Mouse (Mus musculus) midbrain, embryonic 16.5 days (tissue): Measurements from ENCODE around the gene Stk33. TPM values are rescaled to one million over a fixed set of nuclear protein-coding genes. Genes with fewer than 3 reads are reported as not detected.

Source experiments
- ATAC-seq: fragments of 200-750 bp; cut with Nextera tagmentation; 2 replicates; pipeline ENCODE4 v1.8.0; 2017; ENCODE audit warnings: moderate TSS enrichment
- H3K27ac ChIP-seq: fragments of 300-500 bp; sonication (generic); 2 replicates; pipeline ENCODE4 v1.5.1; 2014; ENCODE audit warnings: mild to moderate bottlenecking, low read length, mixed read lengths
- H3K27me3 ChIP-seq: fragments of 300-500 bp; sonication (generic); 2 replicates; pipeline ENCODE4 v1.6.1; 2014; ENCODE audit warnings: low read depth, low read length, mixed read lengths; ENCODE audit not compliant: control insufficient read depth, insufficient read depth
- H3K36me3 ChIP-seq: fragments of 300-500 bp; sonication (generic); 2 replicates; pipeline ENCODE4 v1.6.1; 2014; ENCODE audit warnings: mild to moderate bottlenecking, low read length, moderate library complexity, mixed read lengths; ENCODE audit not compliant: control insufficient read depth, insufficient read depth
- H3K4me1 ChIP-seq: fragments of 300-500 bp; sonication (generic); 2 replicates; pipeline ENCODE4 v1.6.1; 2014; ENCODE audit warnings: mild to moderate bottlenecking, low read length, mixed read lengths; ENCODE audit not compliant: control insufficient read depth, insufficient read depth
- H3K4me2 ChIP-seq: fragments of 300-500 bp; sonication (generic); 2 replicates; pipeline ENCODE4 v1.6.1; 2014; ENCODE audit warnings: mild to moderate bottlenecking, low read length, mixed read lengths
- H3K4me3 ChIP-seq: fragments of 300-500 bp; sonication (generic); 2 replicates; pipeline ENCODE4 v1.5.1; 2014; ENCODE audit warnings: low read depth, mild to moderate bottlenecking, low read length, moderate library complexity, mixed read lengths
- H3K9ac ChIP-seq: fragments of 300-500 bp; sonication (generic); 2 replicates; pipeline ENCODE4 v1.6.1; 2014; ENCODE audit warnings: low read depth, low read length, mixed read lengths
- H3K9me3 ChIP-seq: fragments of 300-500 bp; sonication (generic); replicated peaks from 2 replicates; pipeline ENCODE4 v1.6.1; 2014; ENCODE audit warnings: mild to moderate bottlenecking, low read length, mixed read lengths; ENCODE audit not compliant: control insufficient read depth, poor library complexity, severe bottlenecking
- WGBS: fragments of 180-500 bp; shearing (Covaris S2); extraction: QIAGEN DNeasy Blood & Tissue Kit; methylation state at CpG from one replicate; pipeline ENCODE4 v1.1.7; 2014; 5-methylcytosine and 5-hydroxymethylcytosine counted together
- polyA plus RNA-seq: library from polyadenylated mRNA; unstranded; fragments of >200 nt; fragmentation: Nextera tagmentation; extraction: Ambion mirVana; gene quantifications from 2 replicates; pipeline ENCODE4 v1.2.1, GENCODE M21; 2015

Stk33 gene
- polyA plus RNA-seq, 1 experiment from 2014 or later, result 10.1 TPM

DNA sequence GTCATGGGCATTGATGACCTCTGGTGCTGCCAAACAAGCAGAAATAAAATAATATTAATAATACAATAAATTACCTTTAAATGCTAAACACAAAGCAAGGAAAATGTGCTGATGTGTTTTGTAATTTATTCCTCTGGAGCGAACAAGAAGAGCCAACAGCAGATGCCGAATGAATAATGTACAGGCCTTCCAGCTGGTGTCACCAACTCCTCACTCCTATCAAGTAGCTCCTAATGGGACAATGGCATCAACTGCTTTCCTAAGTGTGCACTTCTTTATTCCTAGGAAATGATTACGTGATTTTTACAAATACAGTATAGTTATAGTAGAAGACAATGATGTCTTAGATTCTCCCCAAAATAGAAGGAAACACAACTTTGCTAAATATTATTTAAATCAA is 113.2 kb downstream of the Stk33 start:
- Histone ChIP-seq H3K9ac (no peak overlapping the region), H3K27ac (no peak overlapping the region), H3K4me3 (no peak overlapping the region), H3K36me3 (no peaks in the 10 kb centered on the region), H3K4me1 (0 out of 2 replicates have a peak, but pooled peaks cover 2% of the 10 kb centered on the region), H3K27me3 (no peaks in the 10 kb centered on the region), H3K4me2 (no peak overlapping the region), H3K9me3 (no peaks in the 10 kb centered on the region)
- 54% methylated on average over 3 of the region's 3 CpGs for WGBS
- no peak for ATAC-seq

DNA sequence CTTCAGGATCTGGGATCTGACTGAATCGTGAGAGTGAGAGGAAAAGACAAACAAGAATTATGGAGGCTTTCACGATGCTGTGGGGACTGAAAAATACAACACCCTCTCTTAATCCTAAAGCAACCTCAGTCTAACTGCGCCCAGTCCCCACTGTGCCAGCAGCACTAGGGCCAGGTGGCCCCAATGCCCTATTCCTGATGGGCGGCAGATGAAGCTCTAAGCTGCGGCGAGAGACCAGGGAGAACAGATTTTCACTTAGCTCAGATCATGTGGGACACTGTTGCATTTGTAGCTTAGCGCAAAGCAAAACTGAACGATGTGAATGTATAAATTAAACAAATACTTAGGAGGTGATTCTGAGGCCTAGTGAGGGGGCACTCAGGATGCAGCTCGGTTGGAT is 113.7 kb downstream of the Stk33 start:
- no peak overlapping the region for H3K27ac ChIP-seq
- H3K4me2 ChIP-seq, result no peak overlapping the region
- no peak for ATAC-seq
- H3K4me1 ChIP-seq, result 0 out of 2 replicates have a peak, but pooled peaks cover 2% of the 10 kb centered on the region
- no peaks in the 10 kb centered on the region for H3K27me3 ChIP-seq
- no peaks in the 10 kb centered on the region for H3K9me3 ChIP-seq
- WGBS, result 56% methylated on average over 9 of the region's 9 CpGs
- H3K9ac ChIP-seq, result no peak overlapping the region
- no peaks in the 10 kb centered on the region for H3K36me3 ChIP-seq
- H3K4me3 ChIP-seq, result no peak overlapping the region

GRCm38 (mm10) chr7:109309506-109309905 is 129.4 kb downstream of the Stk33 start:
- WGBS, result 81% methylated on average over 2 of the region's 2 CpGs
- no peaks in the 10 kb centered on the region for H3K27me3 ChIP-seq
- H3K4me2 ChIP-seq, result no peak overlapping the region
- no peak overlapping the region for H3K27ac ChIP-seq
- H3K4me1 ChIP-seq, result no peaks in the 10 kb centered on the region
- H3K9ac ChIP-seq, result no peak overlapping the region
- no peaks in the 10 kb centered on the region for H3K9me3 ChIP-seq
- no peaks in the 10 kb centered on the region for H3K36me3 ChIP-seq
- H3K4me3 ChIP-seq, result no peak overlapping the region
- ATAC-seq, result no peak

GRCm38 (mm10) chr7:109295807-109296206 is 143.1 kb downstream of the Stk33 start:
- Histone ChIP-seq H3K4me2 (no peak overlapping the region), H3K27ac (no peak overlapping the region), H3K4me3 (no peak overlapping the region), H3K9me3 (no peaks in the 10 kb centered on the region), H3K4me1 (no peaks in the 10 kb centered on the region), H3K9ac (no peak overlapping the region), H3K27me3 (no peaks in the 10 kb centered on the region), H3K36me3 (no peaks in the 10 kb centered on the region)
- no peak for ATAC-seq
- 93% methylated on average over 3 of the region's 3 CpGs for WGBS

DNA sequence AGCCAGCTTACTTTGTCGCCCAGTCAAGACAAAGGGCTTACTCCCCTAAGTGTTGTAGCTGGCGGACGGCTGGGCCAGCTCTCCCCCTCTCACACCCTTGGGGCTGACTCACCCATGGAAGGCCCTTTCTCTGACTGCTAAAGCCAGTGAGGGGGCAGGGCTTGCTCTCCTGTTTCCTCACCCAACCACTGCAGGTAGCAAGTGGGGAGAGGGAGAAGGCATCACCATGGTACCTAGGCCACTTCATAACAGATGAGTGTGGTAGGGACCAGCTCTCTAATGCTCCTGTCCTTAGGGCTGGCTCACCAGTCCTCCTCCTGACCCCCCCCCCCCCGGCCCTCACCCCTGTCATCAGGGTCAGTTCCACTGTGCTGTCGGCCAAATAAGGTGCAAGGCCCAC is 143.5 kb downstream of the Stk33 start:
- no peak overlapping the region for H3K4me3 ChIP-seq
- no peaks in the 10 kb centered on the region for H3K4me1 ChIP-seq
- 74% methylated on average over 5 of the region's 5 CpGs for WGBS
- H3K9me3 ChIP-seq, result no peaks in the 10 kb centered on the region
- no peaks in the 10 kb centered on the region for H3K36me3 ChIP-seq
- no peak overlapping the region for H3K9ac ChIP-seq
- H3K27me3 ChIP-seq, result no peaks in the 10 kb centered on the region
- no peak for ATAC-seq
- no peak overlapping the region for H3K27ac ChIP-seq
- no peak overlapping the region for H3K4me2 ChIP-seq

DNA sequence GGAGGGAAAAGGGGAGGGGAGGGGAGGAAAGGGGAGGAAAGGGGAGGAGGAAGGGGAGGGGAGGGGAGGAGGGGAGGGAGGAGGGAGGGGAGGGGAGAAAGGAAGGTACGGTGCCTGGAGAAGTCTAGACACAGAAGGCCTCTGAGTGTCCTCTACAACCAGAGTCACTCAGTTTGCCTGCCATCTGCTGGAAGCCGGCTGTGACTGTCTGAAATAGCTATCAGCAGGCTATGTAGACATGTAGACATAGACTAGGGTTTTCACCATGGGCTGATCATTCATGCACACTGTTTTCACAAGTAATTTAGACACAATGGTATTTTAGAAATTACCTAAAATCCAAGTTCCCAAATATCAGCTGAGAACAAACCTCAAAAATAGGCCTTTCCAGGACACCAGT is 148.4 kb downstream of the Stk33 start:
- Histone ChIP-seq H3K9me3 (peaks cover 2% of the 10 kb centered on the region; the same call in 1 of the 2 replicates), H3K27ac (no peak overlapping the region), H3K4me1 (no peaks in the 10 kb centered on the region), H3K27me3 (no peaks in the 10 kb centered on the region), H3K4me2 (no peak overlapping the region), H3K36me3 (no peaks in the 10 kb centered on the region), H3K9ac (no peak overlapping the region), H3K4me3 (no peak overlapping the region)
- peak; percentile 54; the same call in 1 of the 2 replicates for ATAC-seq
- WGBS, result 14% methylated on average over 2 of the region's 2 CpGs

- Histone ChIP-seq H3K36me3 (no peaks in the 10 kb centered on the region), H3K4me1 (0 out of 2 replicates have a peak, but pooled peaks cover 3% of the 10 kb centered on the region), H3K4me2 (no peak overlapping the region), H3K9ac (no peak overlapping the region), H3K27me3 (no peaks in the 10 kb centered on the region), H3K4me3 (no peak overlapping the region), H3K9me3 (peaks cover 2% of the 10 kb centered on the region; the same call in 1 of the 2 replicates), H3K27ac (no peak overlapping the region)
- 69% methylated on average over 6 of the region's 6 CpGs for WGBS
- ATAC-seq, result no peak
Observed at GRCm38 (mm10) chr7:109289106-109289505, 149.8 kb downstream of the Stk33 start.

- no peaks in the 10 kb centered on the region for H3K9me3 ChIP-seq
- no peak overlapping the region for H3K27ac ChIP-seq
- peaks cover 6% of the 10 kb centered on the region for H3K4me1 ChIP-seq
- H3K36me3 ChIP-seq, result no peaks in the 10 kb centered on the region
- 90% methylated on average over 4 of the region's 4 CpGs for WGBS
- H3K27me3 ChIP-seq, result no peaks in the 10 kb centered on the region
- no peak overlapping the region for H3K4me2 ChIP-seq
- no peak for ATAC-seq
- no peak overlapping the region for H3K4me3 ChIP-seq
- H3K9ac ChIP-seq, result no peak overlapping the region
Observed at GRCm38 (mm10) chr7:109282106-109282505, 156.8 kb downstream of the Stk33 start.

DNA sequence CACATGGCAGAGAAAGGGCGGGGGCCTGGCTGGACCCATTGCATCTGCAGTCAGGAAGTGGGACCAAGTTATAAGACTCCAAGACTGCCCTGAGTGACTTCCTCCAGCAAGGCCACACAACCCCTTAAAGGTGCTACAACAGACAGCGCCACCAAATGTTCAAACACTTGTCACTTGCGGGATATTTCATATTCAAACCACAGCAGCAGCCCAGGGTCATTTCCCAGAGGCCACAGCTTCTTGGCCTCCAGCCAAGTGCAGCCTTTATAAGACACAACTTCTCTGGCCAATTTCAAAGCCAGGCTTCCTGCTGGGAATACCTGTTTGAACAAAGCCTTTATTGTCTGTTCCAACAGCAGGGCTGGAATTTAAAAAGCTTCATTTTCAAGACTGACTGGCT is 162.3 kb downstream of the Stk33 start:
- no peak overlapping the region for H3K4me2 ChIP-seq
- H3K36me3 ChIP-seq, result no peaks in the 10 kb centered on the region
- H3K27ac ChIP-seq, result no peak overlapping the region
- no peaks in the 10 kb centered on the region for H3K9me3 ChIP-seq
- H3K27me3 ChIP-seq, result no peaks in the 10 kb centered on the region
- H3K4me3 ChIP-seq, result no peak overlapping the region
- no peak overlapping the region for H3K9ac ChIP-seq
- H3K4me1 ChIP-seq, result peaks cover 7% of the 10 kb centered on the region
- no peak; the same call in 1 of the 2 replicates for ATAC-seq
- 53% methylated on average over 3 of the region's 3 CpGs for WGBS
